Mouse (Mus musculus) spleen, adult 2 months (tissue): ENCODE data around the gene Bmp5.

ENCODE experiments used
- CTCF ChIP-seq: fragments of 200-500 bp; IDR thresholded peaks from 2 replicates; pipeline ENCODE4 v1.5.1; 2011; ENCODE audit warnings: mild to moderate bottlenecking, inconsistent platforms; ENCODE audit not compliant: insufficient read depth, insufficient read length, insufficient replicate concordance; ENCODE audit errors: extremely low read depth
- POLR2A ChIP-seq: fragments of 200-500 bp; IDR thresholded peaks from 2 replicates; pipeline ENCODE4 v1.6.1; 2011; ENCODE audit warnings: low read depth, low read length, inconsistent platforms

DNA sequence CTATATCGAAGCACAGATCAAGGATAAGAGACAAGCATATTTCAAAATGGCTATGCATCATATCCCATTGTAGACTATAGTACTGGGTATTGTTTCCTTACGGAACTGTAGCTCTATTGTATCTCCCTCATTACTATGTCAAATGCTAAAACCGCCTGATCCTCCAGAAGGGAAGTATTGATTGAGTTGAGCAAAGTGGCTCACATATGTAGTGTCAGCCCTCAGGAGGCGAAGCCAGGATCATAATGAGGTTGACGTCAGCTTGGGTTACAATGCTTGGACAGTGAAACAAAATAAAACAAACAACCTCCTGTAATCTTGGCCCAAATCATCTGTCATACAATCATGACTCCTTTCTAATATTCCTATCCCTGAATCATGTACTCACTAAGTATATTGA lies 43.2 kb downstream of the Bmp5 start:
- TF ChIP-seq POLR2A = no peak
- no peak for TF ChIP-seq CTCF
